In the genomic region with DNA sequence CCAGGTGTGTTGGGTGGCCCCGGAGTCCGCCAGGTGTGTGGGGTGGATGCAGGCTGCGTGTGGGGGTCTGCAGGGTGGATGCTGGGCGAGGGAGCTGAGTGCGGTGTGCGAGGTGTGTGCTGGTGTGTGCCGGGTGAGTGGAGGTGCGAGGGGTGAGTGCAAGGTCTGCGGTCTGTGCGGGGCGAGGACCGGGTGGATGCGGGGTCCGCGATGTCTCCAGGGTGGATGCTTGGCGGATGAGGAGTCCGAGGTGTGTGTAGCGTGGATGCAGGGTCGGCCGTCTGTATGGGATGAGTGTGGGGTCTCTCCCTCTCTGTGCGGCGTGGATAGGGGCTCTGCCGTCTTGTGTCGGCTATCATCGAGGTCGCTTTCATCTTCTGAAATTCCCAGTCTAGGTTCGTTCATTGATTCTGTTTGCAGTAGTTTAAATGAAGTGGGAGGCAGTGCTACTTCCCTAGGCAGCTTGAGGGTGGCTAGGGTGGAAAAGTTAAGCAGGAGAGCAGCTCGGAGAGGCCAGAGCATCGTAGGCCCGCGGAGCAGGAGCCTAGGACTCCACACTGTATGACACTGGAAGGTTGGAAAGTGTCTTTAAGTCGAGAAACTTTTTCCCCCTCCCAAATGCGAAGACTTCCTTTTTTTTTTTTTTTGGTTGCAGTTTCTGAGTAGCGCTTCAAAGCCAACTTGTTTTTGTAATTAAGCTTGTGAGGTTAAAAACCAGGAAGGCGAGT, we compare ENCODE assay signal across 7 mouse cellular contexts. TPM values are rescaled to one million over a fixed set of nuclear protein-coding genes. Genes with fewer than 3 reads are reported as not detected.
A peak's percentile ranks its signal among the peaks of the same experiment; 100 is the strongest.
DNase-seq lines count a peak whose midpoint lies in the region; ATAC-seq lines count a peak whose summit lies in the region.

No protein-coding gene starts in this region.

- peak overlapping the region; percentile 97 for H3K4me3 ChIP-seq in embryonic facial prominence, embryonic 14.5 days (ENCODE audit: low read depth, low read length)
- peak overlapping the region; percentile 83 for H3K4me3 ChIP-seq in intestine, embryonic 14.5 days (ENCODE audit: low read depth, low read length)
- peak overlapping the region; percentile 94 for H3K4me3 ChIP-seq in midbrain, embryonic 11.5 days (ENCODE audit: low read depth, low read length)

- H3K27me3 ChIP-seq in embryonic facial prominence, embryonic 14.5 days (replicated peaks; ENCODE audit: control insufficient read depth, insufficient read depth, low read length) = no peaks in the 10 kb centered on the region
- no peaks in the 10 kb centered on the region for H3K27me3 ChIP-seq in intestine, embryonic 14.5 days (replicated peaks; ENCODE audit: control insufficient read depth, insufficient read depth, low read length)
- H3K27me3 ChIP-seq in midbrain, embryonic 11.5 days (ENCODE audit: control insufficient read depth, insufficient read depth, low read length) = no peaks in the 10 kb centered on the region

- peaks cover 4% of the 10 kb centered on the region; the same call in 1 of the 2 replicates for H3K36me3 ChIP-seq in embryonic facial prominence, embryonic 14.5 days (ENCODE audit: control insufficient read depth, insufficient read depth, low read length)
- no peaks in the 10 kb centered on the region for H3K36me3 ChIP-seq in intestine, embryonic 14.5 days (ENCODE audit: control insufficient read depth, insufficient read depth, low read length)
- H3K36me3 ChIP-seq in midbrain, embryonic 11.5 days (ENCODE audit: control insufficient read depth, insufficient read depth, low read length) = no peaks in the 10 kb centered on the region

- peak overlapping the region; percentile 85; the same call in 1 of the 2 replicates for H3K27ac ChIP-seq in embryonic facial prominence, embryonic 14.5 days (replicated peaks; ENCODE audit: low read depth, low read length)
- peak overlapping the region; percentile 81; the same call in 1 of the 2 replicates for H3K27ac ChIP-seq in intestine, embryonic 14.5 days (ENCODE audit: low read depth)
- no peak overlapping the region for H3K27ac ChIP-seq in midbrain, embryonic 11.5 days (ENCODE audit: low read depth, low read length)

- peak overlapping the region; percentile 96 for H3K4me2 ChIP-seq in embryonic facial prominence, embryonic 14.5 days (ENCODE audit: low read depth, low read length)
- H3K4me2 ChIP-seq in intestine, embryonic 14.5 days (ENCODE audit: low read length) = peak overlapping the region; percentile 92
- peak overlapping the region; percentile 93 for H3K4me2 ChIP-seq in midbrain, embryonic 11.5 days

- 2% methylated on average over 34 of the region's 35 CpGs for WGBS in embryonic facial prominence, embryonic 14.5 days
- 2% methylated on average over 35 of the region's 35 CpGs for WGBS in intestine, embryonic 14.5 days
- WGBS in midbrain, embryonic 11.5 days = 5% methylated on average over 35 of the region's 35 CpGs

- peak; percentile 21 to 36 for DNase-seq in layer of hippocampus, postnatal 10 days (ENCODE audit: low spot score in 2 of 2)
- no peak for DNase-seq in layer of hippocampus, adult 9-10 months (ENCODE audit: low spot score)
- DNase-seq in NIH3T3 (ENCODE audit: low read depth) = peak; percentile 25
- DNase-seq in embryonic facial prominence, embryonic 14.5 days (ENCODE audit: low spot score) = no peak
- no peak for DNase-seq in intestine, embryonic 14.5 days (ENCODE audit: low spot score)
- no peak for DNase-seq in midbrain, embryonic 11.5 days (ENCODE audit: low spot score, missing footprints)
- no peak for DNase-seq in urinary bladder, postnatal 14 days (ENCODE audit: low spot score)

- H3K4me1 ChIP-seq in embryonic facial prominence, embryonic 14.5 days (ENCODE audit: control insufficient read depth, insufficient read depth, low read length) = peaks cover 10% of the 10 kb centered on the region
- peaks cover 9% of the 10 kb centered on the region; the same call in 1 of the 2 replicates for H3K4me1 ChIP-seq in intestine, embryonic 14.5 days (replicated peaks; ENCODE audit: control insufficient read depth, insufficient read depth, low read length)
- H3K4me1 ChIP-seq in midbrain, embryonic 11.5 days (ENCODE audit: control insufficient read depth, insufficient read depth, low read length) = peaks cover 5% of the 10 kb centered on the region

- ATAC-seq in embryonic facial prominence, embryonic 14.5 days (ENCODE audit: low read depth) = peak; percentile 37
- ATAC-seq in intestine, embryonic 14.5 days (replicated peaks; ENCODE audit: low FRiP score, low TSS enrichment, low read depth) = peak; percentile 45
- ATAC-seq in midbrain, embryonic 11.5 days (ENCODE audit: low FRiP score) = peak; percentile 65

- no peaks in the 10 kb centered on the region for H3K9me3 ChIP-seq in embryonic facial prominence, embryonic 14.5 days (ENCODE audit: control insufficient read depth, low read length)
- no peaks in the 10 kb centered on the region for H3K9me3 ChIP-seq in intestine, embryonic 14.5 days (ENCODE audit: control insufficient read depth, low read length)
- peaks cover 3% of the 10 kb centered on the region; the same call in 1 of the 2 replicates for H3K9me3 ChIP-seq in midbrain, embryonic 11.5 days (ENCODE audit: control insufficient read depth, low read length)

- H3K9ac ChIP-seq in embryonic facial prominence, embryonic 14.5 days (ENCODE audit: low read depth, low read length) = peak overlapping the region; percentile 94
- H3K9ac ChIP-seq in intestine, embryonic 14.5 days (ENCODE audit: low read length) = peak overlapping the region; percentile 89
- H3K9ac ChIP-seq in midbrain, embryonic 11.5 days (ENCODE audit: low read length) = peak overlapping the region; percentile 94

RNA-seq across cellular contexts. Expression of gene Ncoa3, which starts 0.9 kb away (rescaled TPM):
- total RNA-seq in layer of hippocampus, postnatal 10 days (2021) = 10 to 100 TPM; 30.7 to 33.5 TPM
- polyA plus RNA-seq in embryonic facial prominence, embryonic 14.5 days (2014; fragmentation: Nextera tagmentation; extraction: Ambion mirVana) = 15.4 and 15.6 TPM in 2 replicates
- 15.9 and 19.2 TPM in 2 replicates for polyA plus RNA-seq in intestine, embryonic 14.5 days (2014; fragmentation: Nextera tagmentation; extraction: Ambion mirVana)
- polyA plus RNA-seq in midbrain, embryonic 11.5 days (2014; fragmentation: Nextera tagmentation; extraction: Ambion mirVana) = 16.1 and 17.4 TPM in 2 replicates

Comparison
In these comparisons a context has a peak if more than half of its experiments do, and no peak if none do; other contexts are left out.
1. DNase-seq: peak in layer of hippocampus, postnatal 10 days (2 of 2) and NIH3T3 (single experiment); none in layer of hippocampus, adult 9-10 months (single experiment), embryonic facial prominence, embryonic 14.5 days (single experiment), intestine, embryonic 14.5 days (single experiment), midbrain, embryonic 11.5 days (single experiment) and urinary bladder, postnatal 14 days (single experiment).
2. Peak in every context shown above with its lines, with median percentiles within 50 percentile points of each other: ATAC-seq, H3K4me2 ChIP-seq, H3K4me3 ChIP-seq and H3K9ac ChIP-seq.